Mouse (Mus musculus) stomach, embryonic 15.5 days (tissue): Measurements from ENCODE around the gene Crisp2. TPM values are rescaled to one million over a fixed set of nuclear protein-coding genes. Genes with fewer than 3 reads are reported as not detected.

ENCODE experiments used
- polyA plus RNA-seq: library from polyadenylated mRNA; unstranded; fragments of >200 nt; fragmentation: Nextera tagmentation; extraction: Ambion mirVana; gene quantifications from 2 replicates; pipeline ENCODE4 v1.2.1, GENCODE M21; 2015

The Crisp2 gene
- polyA plus RNA-seq, 1 experiment from 2014 or later, result not detected

Other genes starting within 250 kb of the Crisp2 start
- gene Esp6, start 245.5 kb downstream of the Crisp2 start, polyA plus RNA-seq, result not detected in 2 replicates
- gene Esp4, start 208.4 kb downstream of the Crisp2 start, polyA plus RNA-seq, result not detected in 2 replicates
- not detected in 2 replicates for gene Esp3, start 174.9 kb downstream of the Crisp2 start, polyA plus RNA-seq
- not detected in 2 replicates for gene Esp1, start 79.9 kb downstream of the Crisp2 start, polyA plus RNA-seq
- 7.1 and 16.6 TPM in 2 replicates for gene Rhag, start 4.1 kb upstream of the Crisp2 start, polyA plus RNA-seq
- 4.6 and 5.4 TPM in 2 replicates for gene 9130008F23Rik, start 73.6 kb upstream of the Crisp2 start, polyA plus RNA-seq
- gene Glyatl3, start 107.3 kb upstream of the Crisp2 start, polyA plus RNA-seq, result not detected in 2 replicates
- gene Mut, start 127.7 kb upstream of the Crisp2 start, polyA plus RNA-seq, result 41.2 and 41.4 TPM in 2 replicates
- gene Cenpq, start 128.0 kb upstream of the Crisp2 start, polyA plus RNA-seq, result 21.1 and 24.2 TPM in 2 replicates